Mouse (Mus musculus) embryonic facial prominence, embryonic 13.5 days (tissue): Measurements from ENCODE around the gene Rnf114. TPM values are rescaled to one million over a fixed set of nuclear protein-coding genes. Genes with fewer than 3 reads are reported as not detected.

Experiments
- ATAC-seq: fragments of 200-750 bp; cut with Nextera tagmentation; 2 replicates; pipeline ENCODE4 v1.8.0; 2017; ENCODE audit warnings: low read depth; ENCODE audit not compliant: insufficient number of reproducible peaks, insufficient read depth, low FRiP score, low TSS enrichment
- H3K27ac ChIP-seq: fragments of 300-500 bp; sonication (generic); 2 replicates; pipeline ENCODE4 v1.5.1; 2015; ENCODE audit warnings: moderate library complexity, mild to moderate bottlenecking, inconsistent platforms
- H3K27me3 ChIP-seq: fragments of 300-500 bp; sonication (generic); 2 replicates; pipeline ENCODE4 v1.6.1; 2015; ENCODE audit warnings: mild to moderate bottlenecking, inconsistent platforms
- H3K36me3 ChIP-seq: fragments of 300-500 bp; sonication (generic); 2 replicates; pipeline ENCODE4 v1.6.1; 2015; ENCODE audit warnings: mild to moderate bottlenecking, inconsistent platforms
- H3K4me1 ChIP-seq: fragments of 300-500 bp; sonication (generic); 2 replicates; pipeline ENCODE4 v1.6.1; 2015; ENCODE audit warnings: inconsistent platforms
- H3K4me2 ChIP-seq: fragments of 300-500 bp; sonication (generic); 2 replicates; pipeline ENCODE4 v1.6.1; 2015; ENCODE audit warnings: moderate library complexity, mild to moderate bottlenecking, inconsistent platforms
- H3K4me3 ChIP-seq: fragments of 300-500 bp; sonication (generic); 2 replicates; pipeline ENCODE4 v1.5.1; 2015; ENCODE audit warnings: mild to moderate bottlenecking, inconsistent platforms
- H3K9ac ChIP-seq: fragments of 300-500 bp; sonication (generic); 2 replicates; pipeline ENCODE4 v1.6.1; 2015; ENCODE audit warnings: mild to moderate bottlenecking, inconsistent platforms
- H3K9me3 ChIP-seq: fragments of 300-500 bp; sonication (generic); 2 replicates; pipeline ENCODE4 v1.6.1; 2016; ENCODE audit warnings: inconsistent platforms
- WGBS: fragments of 180-500 bp; shearing (Covaris S2); methylation state at CpG from one replicate; pipeline ENCODE4 v1.1.7; 2015; ENCODE audit warnings: mixed read lengths; 5-methylcytosine and 5-hydroxymethylcytosine counted together
- polyA plus RNA-seq: library from polyadenylated mRNA; unstranded; fragments of >200 nt; fragmentation: Nextera tagmentation; extraction: Ambion mirVana; gene quantifications from 2 replicates; pipeline ENCODE4 v1.2.1, GENCODE M21; 2015

Rnf114 gene
- polyA plus RNA-seq, 1 experiment from 2014 or later, result 88.4 TPM

DNA sequence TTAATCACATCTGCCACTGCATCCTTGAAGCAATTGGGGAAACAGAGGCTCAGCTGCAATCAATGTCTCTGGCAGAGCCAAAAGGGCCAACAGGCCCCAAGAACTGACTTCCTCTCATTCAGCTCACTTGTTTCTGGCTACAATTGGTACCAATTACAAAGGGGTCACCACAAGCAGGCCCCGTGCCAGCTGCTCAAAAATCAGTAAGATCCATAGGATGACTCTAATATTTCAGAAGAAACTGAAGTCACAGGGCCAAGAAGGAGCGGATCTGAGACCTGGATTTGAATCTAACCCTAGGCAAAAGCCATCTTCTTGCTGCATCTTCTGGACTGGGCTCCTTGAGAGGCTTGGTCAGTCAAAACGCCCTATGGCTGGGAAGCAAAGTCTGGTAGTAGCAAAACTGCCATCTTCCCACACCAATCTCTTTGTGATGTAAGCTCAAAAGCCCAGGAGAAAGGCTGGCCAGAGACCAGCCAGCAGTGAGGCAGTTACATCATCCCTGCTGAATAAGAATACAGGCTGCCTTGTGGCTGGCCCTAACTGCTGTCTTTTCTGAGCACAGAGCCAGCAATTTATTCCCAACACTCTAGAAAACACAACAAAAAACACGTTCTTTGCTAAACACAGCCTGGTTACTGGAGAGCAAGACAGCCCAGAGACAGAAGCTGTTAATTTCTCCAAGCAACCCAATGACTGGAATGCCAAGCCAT, 1.5 kb upstream of the Rnf114 start:
- peaks cover 30% of the 10 kb centered on the region for H3K4me1 ChIP-seq
- H3K4me2 ChIP-seq, result peak overlapping the region; percentile 96
- peak overlapping the region; percentile 100 for H3K4me3 ChIP-seq
- H3K9me3 ChIP-seq, result no peaks in the 10 kb centered on the region
- H3K27ac ChIP-seq, result no peak overlapping the region
- WGBS, result 60% methylated on average over 4 of the region's 4 CpGs
- H3K9ac ChIP-seq, result peak overlapping the region; percentile 97
- no peak for ATAC-seq
- H3K36me3 ChIP-seq, result peaks cover 25% of the 10 kb centered on the region
- no peaks in the 10 kb centered on the region for H3K27me3 ChIP-seq

DNA sequence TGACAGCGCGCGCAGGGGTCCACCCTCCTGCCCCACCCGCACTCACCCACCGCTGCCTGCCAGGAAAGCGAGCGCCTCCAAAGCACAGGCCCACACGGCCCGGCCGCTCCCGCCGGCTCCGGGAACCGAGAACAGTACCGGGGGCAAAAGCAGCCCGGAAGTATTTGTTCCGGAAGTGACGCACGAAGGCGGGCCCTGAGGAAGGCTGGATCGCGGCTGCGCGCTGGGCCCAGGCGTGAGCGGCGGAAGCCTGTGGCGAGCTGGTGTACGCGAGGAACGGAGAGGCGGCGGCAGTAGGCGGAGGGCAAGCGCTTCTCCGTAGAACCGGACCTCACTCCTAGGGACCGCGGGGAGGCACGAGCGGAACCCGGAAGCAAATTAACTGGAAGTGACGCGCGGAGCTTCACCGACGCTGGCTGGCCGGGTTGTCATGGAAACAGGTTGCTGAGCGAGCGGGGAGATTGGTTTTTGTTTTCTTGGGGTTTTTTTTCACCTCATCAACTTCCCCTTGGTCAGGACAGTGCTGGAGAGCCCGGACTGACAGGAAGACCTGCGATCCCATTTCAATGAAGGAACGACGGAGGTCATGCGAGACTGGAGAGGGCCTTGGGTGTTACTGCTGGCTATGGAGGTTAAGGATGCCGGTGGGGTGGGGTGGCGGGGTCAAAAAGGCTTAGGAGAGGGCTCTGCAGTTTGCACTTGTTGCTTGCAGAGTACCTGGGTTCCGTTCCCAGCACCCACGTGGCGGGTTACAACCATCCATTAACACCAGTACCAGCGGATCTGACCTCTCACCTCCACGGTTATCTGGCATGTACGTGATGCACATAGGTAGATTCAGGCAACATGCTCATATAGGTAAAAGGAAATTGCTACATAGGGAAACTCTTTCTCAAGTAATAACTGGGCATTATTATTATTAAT, 530 bp downstream of the Rnf114 start, which contains the start of gene Spata2:
TSS of gene Spata2 (minus strand) at position 175 of the 924 bp plus-strand sequence.
- Histone ChIP-seq H3K27ac (peak within 1 kb of the TSS; percentile 97), H3K36me3 (peaks cover 13% of the 10 kb centered on the region), H3K9me3 (no peaks in the 10 kb centered on the region), H3K27me3 (no peaks in the 10 kb centered on the region), H3K4me1 (peaks cover 30% of the 10 kb centered on the region), H3K4me3 (peak within 1 kb of the TSS; percentile 100), H3K4me2 (peak within 1 kb of the TSS; percentile 96), H3K9ac (peak within 1 kb of the TSS; percentile 97)
- peak; percentile 86 for ATAC-seq
- 2% methylated on average over 63 of the region's 63 CpGs for WGBS

DNA sequence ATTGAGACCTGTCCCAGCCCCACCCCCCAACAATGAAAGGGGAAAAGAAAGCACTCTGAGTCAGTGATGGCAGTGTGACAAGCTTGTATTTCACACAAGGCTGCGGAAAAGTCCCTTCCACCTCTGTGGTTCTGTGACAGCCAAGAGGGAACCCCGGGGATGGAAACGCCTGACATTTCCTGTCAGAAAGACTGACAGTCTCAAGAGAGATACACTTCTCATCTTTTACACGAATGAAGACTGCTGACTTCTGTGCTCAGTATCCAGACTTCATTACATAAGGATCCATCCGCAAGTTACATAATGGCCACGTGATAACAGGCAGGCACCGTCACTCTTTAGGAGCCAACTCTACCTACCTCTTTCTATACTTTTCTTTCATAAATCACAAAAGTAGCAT, 4.0 kb downstream of the Rnf114 start:
- Histone ChIP-seq H3K27ac (no peak overlapping the region), H3K9ac (no peak overlapping the region), H3K36me3 (peaks cover 9% of the 10 kb centered on the region), H3K27me3 (no peaks in the 10 kb centered on the region), H3K4me2 (no peak overlapping the region), H3K4me3 (no peak overlapping the region), H3K4me1 (peaks cover 14% of the 10 kb centered on the region), H3K9me3 (no peaks in the 10 kb centered on the region)
- ATAC-seq, result no peak
- WGBS, result 87% methylated on average over 7 of the region's 7 CpGs

DNA sequence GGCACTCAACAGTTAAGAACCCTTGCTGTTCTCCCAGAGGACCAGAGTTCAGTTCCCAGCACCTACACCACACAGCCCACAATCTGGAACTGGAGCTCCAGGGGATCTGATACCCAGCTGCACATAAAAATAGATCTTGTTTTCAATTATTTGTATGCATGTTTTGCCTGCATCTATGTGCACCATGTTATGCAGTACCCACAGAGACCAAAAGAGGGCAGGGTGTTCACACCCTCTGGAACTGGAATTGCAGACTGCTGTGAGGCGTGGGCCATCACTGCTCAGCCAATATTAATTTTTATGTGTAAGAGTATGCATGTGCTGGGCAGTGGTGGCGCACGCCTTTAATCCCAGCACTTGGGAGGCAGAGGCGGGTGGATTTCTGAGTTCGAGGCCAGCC, 4.8 kb downstream of the Rnf114 start:
- Histone ChIP-seq H3K4me1 (peaks cover 6% of the 10 kb centered on the region; the same call in 1 of the 2 replicates), H3K9ac (no peak overlapping the region), H3K36me3 (peaks cover 9% of the 10 kb centered on the region), H3K4me2 (no peak overlapping the region), H3K9me3 (no peaks in the 10 kb centered on the region), H3K27me3 (no peaks in the 10 kb centered on the region), H3K27ac (no peak overlapping the region), H3K4me3 (no peak overlapping the region)
- ATAC-seq, result no peak
- 77% methylated on average over 5 of the region's 5 CpGs for WGBS

DNA sequence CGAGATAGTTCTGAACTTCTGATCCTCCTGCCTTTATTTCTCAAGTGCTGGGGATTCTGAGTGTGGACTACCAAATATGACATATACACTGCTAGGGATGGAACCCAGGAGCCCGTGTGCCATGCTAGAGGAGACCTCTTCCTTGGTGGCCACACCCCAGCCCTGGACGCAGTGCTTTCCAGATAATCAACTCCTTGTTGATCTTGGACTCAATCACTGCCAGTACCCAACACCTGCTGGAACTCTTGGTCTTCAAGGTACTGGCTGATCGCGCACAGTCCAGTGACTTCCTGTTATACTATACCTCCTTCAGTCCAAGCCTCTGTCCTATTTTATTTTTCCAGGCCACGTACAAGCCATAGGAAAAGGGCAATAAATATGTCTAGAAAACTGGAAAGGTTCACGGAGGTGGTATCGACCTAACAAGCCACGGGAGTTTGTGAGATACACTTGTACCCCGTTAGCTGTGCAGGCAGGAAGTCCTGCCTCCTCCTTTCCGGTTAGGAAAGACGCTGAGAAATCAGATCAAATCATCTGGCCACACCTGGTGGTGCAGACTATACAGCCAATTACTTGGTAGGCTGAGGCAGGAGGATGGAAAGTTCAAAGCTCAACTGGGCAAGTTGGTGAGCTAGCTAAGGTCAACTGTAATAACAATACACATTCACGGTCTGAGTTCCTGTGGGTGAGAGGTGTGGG, 10.3 kb downstream of the Rnf114 start:
- Histone ChIP-seq H3K4me1 (peaks cover 26% of the 10 kb centered on the region), H3K4me2 (peak overlapping the region; percentile 92), H3K27ac (peak overlapping the region; percentile 87; the same call in 1 of the 2 replicates), H3K27me3 (no peaks in the 10 kb centered on the region), H3K9me3 (no peaks in the 10 kb centered on the region), H3K9ac (no peak overlapping the region), H3K4me3 (peak overlapping the region; percentile 99), H3K36me3 (peaks cover 17% of the 10 kb centered on the region)
- ATAC-seq, result no peak
- 47% methylated on average over 13 of the region's 13 CpGs for WGBS

DNA sequence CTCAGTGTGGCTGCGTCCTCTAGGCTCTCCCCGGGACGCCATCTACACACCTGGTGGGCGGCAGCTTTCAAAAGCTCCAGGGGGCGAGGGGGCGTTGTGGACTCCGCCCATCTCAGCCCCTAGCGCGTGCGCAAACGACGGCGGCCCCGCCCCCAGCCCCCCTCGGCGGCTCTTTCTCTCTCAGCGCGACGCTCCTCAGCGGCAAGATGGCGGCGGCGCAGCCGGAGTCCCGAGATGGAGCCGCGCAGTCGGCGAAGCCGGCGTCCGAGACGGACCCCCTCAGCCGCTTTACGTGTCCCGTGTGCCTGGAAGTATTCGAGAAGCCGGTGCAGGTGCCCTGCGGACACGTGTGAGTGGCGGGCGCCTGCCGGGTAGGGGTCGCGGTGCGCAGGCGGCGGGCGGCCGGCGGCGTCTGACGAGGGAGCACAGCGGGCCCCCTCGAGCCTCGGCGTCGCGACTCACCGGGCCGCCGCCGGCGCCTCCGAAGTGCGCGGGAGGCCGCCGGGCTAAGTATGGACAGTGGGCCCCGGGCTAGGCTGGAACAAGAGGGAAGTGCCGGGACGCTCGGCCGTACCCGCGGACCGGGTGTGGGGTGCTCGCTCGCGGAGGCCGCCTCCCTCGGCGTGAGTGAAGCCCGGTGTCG, 10.9 kb downstream of the Rnf114 start:
- Histone ChIP-seq H3K4me2 (peak overlapping the region; percentile 92), H3K9me3 (no peaks in the 10 kb centered on the region), H3K4me3 (peak overlapping the region; percentile 99), H3K4me1 (peaks cover 26% of the 10 kb centered on the region), H3K9ac (peak overlapping the region; percentile 95), H3K27me3 (no peaks in the 10 kb centered on the region), H3K27ac (peak overlapping the region; percentile 87), H3K36me3 (peaks cover 24% of the 10 kb centered on the region)
- 0% methylated on average over 85 of the region's 85 CpGs for WGBS
- peak; percentile 82 for ATAC-seq

DNA sequence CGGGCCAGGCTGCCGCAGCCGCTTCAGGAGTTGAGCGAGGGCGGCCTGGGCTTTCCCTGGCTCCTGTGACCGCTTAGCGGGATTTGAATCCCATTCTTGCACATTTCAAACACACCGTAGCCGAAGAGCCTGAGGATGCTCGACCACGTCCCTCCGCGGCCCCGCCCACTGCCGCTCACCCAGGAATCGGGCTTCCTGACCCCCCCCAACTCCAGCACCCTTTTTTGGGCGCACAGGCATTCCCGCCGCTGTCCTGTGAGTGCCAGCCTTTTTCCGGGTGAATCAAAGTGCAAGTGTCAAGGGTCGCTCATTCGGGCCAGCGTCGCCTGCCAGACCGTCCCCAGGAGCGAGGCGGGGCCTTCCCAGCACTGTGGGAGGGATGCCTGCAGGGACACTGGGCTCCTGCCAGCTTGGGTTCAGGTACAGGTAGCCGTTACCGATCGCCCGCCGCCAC, 11.5 kb downstream of the Rnf114 start:
- peak overlapping the region; percentile 92 for H3K4me2 ChIP-seq
- WGBS, result 0% methylated on average over 32 of the region's 32 CpGs

DNA sequence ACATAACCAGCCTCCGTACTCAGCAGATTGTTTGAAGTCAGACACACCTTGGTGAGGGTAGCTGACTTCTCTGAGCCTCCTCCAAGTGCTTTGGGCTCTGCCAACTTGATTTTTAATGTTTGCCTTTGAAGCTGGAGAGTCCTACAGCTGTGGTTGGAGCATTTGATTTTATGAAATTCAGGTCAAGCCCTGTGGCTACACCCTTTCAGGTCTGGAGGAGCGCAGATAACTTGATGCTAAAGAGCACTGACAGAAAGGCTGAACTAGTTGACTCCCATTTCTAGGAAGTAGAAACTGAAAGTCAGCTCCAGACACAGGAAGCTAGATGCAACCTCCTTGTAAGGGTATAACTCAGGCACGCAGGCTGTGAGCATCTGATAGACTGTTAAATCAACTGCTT, 12.7 kb downstream of the Rnf114 start:
- peak overlapping the region; percentile 49 for H3K9ac ChIP-seq
- no peaks in the 10 kb centered on the region for H3K9me3 ChIP-seq
- 84% methylated on average over 3 of the region's 3 CpGs for WGBS
- 0 out of 2 replicates have a peak overlapping the region, but pooled peaks have one; percentile 99 for H3K4me3 ChIP-seq
- H3K27me3 ChIP-seq, result no peaks in the 10 kb centered on the region
- no peak overlapping the region for H3K27ac ChIP-seq
- H3K4me1 ChIP-seq, result peaks cover 26% of the 10 kb centered on the region
- peak overlapping the region; percentile 92 for H3K4me2 ChIP-seq
- H3K36me3 ChIP-seq, result peaks cover 39% of the 10 kb centered on the region
- ATAC-seq, result no peak

More for the DNA sequence above, 11.5 kb downstream of the Rnf114 start:
- H3K4me1 ChIP-seq, result peaks cover 26% of the 10 kb centered on the region
- peak overlapping the region; percentile 95 for H3K9ac ChIP-seq
- ATAC-seq, result 0 out of 2 replicates have a peak, but pooled peaks have one; percentile 23
- H3K9me3 ChIP-seq, result no peaks in the 10 kb centered on the region
- H3K27ac ChIP-seq, result peak overlapping the region; percentile 87
- H3K36me3 ChIP-seq, result peaks cover 29% of the 10 kb centered on the region
- peak overlapping the region; percentile 99 for H3K4me3 ChIP-seq
- no peaks in the 10 kb centered on the region for H3K27me3 ChIP-seq

DNA sequence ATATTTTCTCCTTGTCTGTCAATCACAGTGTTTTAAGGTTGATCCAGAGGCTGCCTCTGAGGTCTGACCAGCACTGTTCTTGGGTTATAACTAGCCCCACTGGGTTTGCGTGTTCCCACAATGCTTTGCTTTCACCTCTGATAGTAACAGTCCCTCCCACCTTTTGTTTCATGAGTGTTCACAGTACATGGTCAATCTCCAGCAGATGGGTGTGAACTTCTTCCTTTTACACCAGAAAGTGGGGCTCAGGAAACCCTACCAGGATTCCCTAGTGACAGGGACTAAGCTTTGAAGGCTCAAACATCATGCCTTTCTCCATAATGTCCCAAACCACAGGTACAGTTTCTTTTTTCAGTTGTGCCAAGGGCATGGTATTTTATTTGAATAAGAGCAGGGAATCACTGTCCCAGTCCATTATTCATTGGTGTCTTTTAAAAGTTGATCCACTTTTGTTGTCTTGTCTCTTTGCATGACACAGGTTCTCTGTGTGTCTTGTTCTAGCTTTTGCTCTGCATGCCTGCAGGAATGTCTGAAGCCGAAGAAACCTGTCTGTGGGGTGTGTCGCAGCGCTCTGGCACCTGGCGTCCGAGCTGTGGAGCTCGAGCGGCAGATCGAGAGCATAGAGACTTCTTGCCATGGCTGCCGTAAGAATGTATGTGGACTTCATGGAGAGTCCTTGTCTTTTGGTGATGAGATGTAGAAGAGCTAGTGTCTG, 14.3 kb downstream of the Rnf114 start:
- ATAC-seq, result no peak
- H3K9me3 ChIP-seq, result no peaks in the 10 kb centered on the region
- H3K36me3 ChIP-seq, result peaks cover 55% of the 10 kb centered on the region
- no peak overlapping the region for H3K27ac ChIP-seq
- no peak overlapping the region for H3K4me3 ChIP-seq
- no peaks in the 10 kb centered on the region for H3K27me3 ChIP-seq
- H3K4me2 ChIP-seq, result no peak overlapping the region
- H3K4me1 ChIP-seq, result peaks cover 26% of the 10 kb centered on the region
- WGBS, result 93% methylated on average over 10 of the region's 10 CpGs
- peak overlapping the region; percentile 28; the same call in 1 of the 2 replicates for H3K9ac ChIP-seq

DNA sequence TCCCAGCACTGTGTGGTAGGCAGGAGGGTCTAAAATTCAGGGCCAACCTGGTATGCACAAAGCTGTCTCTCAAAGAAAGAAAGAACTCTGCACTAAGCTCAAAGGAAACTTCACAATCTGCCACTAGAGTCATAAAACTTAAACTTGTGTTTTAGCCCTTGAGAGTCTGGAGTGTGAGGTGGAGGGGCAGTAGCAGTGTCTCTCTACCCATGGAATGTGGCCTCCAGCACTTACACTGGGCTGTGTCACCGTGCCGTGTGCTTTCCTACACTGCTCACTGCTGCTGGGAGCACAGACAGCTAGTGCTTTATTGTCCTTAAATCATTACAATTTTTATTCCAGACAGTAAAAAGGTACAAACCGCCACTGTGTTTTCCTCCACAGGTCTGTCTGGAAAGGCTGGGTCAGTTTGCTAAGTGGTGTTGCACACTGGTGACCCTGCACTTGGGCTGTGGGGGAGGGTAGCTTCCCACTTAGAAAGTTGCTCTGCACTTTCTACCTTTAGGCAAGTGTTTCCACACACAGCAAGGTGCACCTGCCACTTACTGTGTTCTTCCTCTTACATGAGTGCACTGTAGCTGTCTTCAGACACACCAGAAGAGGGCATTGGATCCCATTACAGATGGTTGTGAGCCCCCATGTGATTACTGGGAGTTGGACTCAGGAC, 15.4 kb downstream of the Rnf114 start:
- H3K27me3 ChIP-seq, result no peaks in the 10 kb centered on the region
- ATAC-seq, result no peak
- no peak overlapping the region for H3K9ac ChIP-seq
- H3K27ac ChIP-seq, result no peak overlapping the region
- H3K4me2 ChIP-seq, result no peak overlapping the region
- H3K9me3 ChIP-seq, result no peaks in the 10 kb centered on the region
- peaks cover 26% of the 10 kb centered on the region for H3K4me1 ChIP-seq
- 91% methylated on average over 3 of the region's 3 CpGs for WGBS
- no peak overlapping the region for H3K4me3 ChIP-seq
- peaks cover 66% of the 10 kb centered on the region for H3K36me3 ChIP-seq
